Mouse (Mus musculus) telencephalon, adult 2 months (tissue): ENCODE results near the gene Xpo5.
A peak's percentile ranks its signal among the peaks of the same experiment; 100 is the strongest.

ENCODE experiments used
- DNase-seq: peaks from one replicate; pipeline ENCODE4 v3.0.0-alpha.2; 2011; ENCODE audit warnings: low read depth, low spot score

The Xpo5 gene

GRCm38 (mm10) chr17:46201151-46201550, 1.4 kb upstream of the Xpo5 start:
- DNase-seq = peak; percentile 4

- peak; percentile 1 for DNase-seq
Measured at GRCm38 (mm10) chr17:46203078-46203477, 496 bp downstream of the Xpo5 start.

GRCm38 (mm10) chr17:46206676-46207075, 4.1 kb downstream of the Xpo5 start:
- DNase-seq = no peak

- no peak for DNase-seq
Measured at GRCm38 (mm10) chr17:46210550-46210949, 8.0 kb downstream of the Xpo5 start.

- no peak for DNase-seq
Measured at GRCm38 (mm10) chr17:46221601-46222000, 19.0 kb downstream of the Xpo5 start.

- DNase-seq = no peak
Measured at GRCm38 (mm10) chr17:46227576-46227975, 25.0 kb downstream of the Xpo5 start.

GRCm38 (mm10) chr17:46236067-46236466, 33.5 kb downstream of the Xpo5 start:
- DNase-seq = no peak

GRCm38 (mm10) chr17:46237079-46237478, 34.5 kb downstream of the Xpo5 start:
- no peak for DNase-seq

GRCm38 (mm10) chr17:46237480-46237879, 34.9 kb downstream of the Xpo5 start:
- no peak for DNase-seq

- no peak for DNase-seq
Measured at GRCm38 (mm10) chr17:46239516-46240114, 37.0 kb downstream of the Xpo5 start.

- DNase-seq = no peak
Measured at GRCm38 (mm10) chr17:46241471-46241870, 38.9 kb downstream of the Xpo5 start.

- DNase-seq = no peak
Measured at GRCm38 (mm10) chr17:46242274-46242673, 39.7 kb downstream of the Xpo5 start.

- no peak for DNase-seq
Measured at GRCm38 (mm10) chr17:46242993-46243392, 40.4 kb downstream of the Xpo5 start.

- DNase-seq = no peak
Measured at GRCm38 (mm10) chr17:46243624-46244023, 41.0 kb downstream of the Xpo5 start.

GRCm38 (mm10) chr17:46244579-46244978, 42.0 kb downstream of the Xpo5 start:
- no peak for DNase-seq

- DNase-seq = peak; percentile 92
Measured at GRCm38 (mm10) chr17:46247512-46248188, 45.1 kb downstream of the Xpo5 start, which contains the start of the genes Polr1c and Yipf3. Polr1c (minus strand) TSS chr17:46248054. Yipf3 (plus strand) TSS chr17:46248080.

- no peak for DNase-seq
Measured at GRCm38 (mm10) chr17:46248189-46248522, 45.6 kb downstream of the Xpo5 start.

GRCm38 (mm10) chr17:46251174-46251573, 48.6 kb downstream of the Xpo5 start:
- DNase-seq = no peak

- no peak for DNase-seq
Measured at GRCm38 (mm10) chr17:46252571-46253451, 50.2 kb downstream of the Xpo5 start.

- peak; percentile 85 for DNase-seq
Measured at GRCm38 (mm10) chr17:46253452-46254084, 51.0 kb downstream of the Xpo5 start, which contains the start of gene Lrrc73. Lrrc73 (plus strand) TSS chr17:46253531.

- DNase-seq = no peak
Measured at GRCm38 (mm10) chr17:46254106-46254505, 51.5 kb downstream of the Xpo5 start.

- no peak for DNase-seq
Measured at GRCm38 (mm10) chr17:46255147-46255546, 52.6 kb downstream of the Xpo5 start.
